Mouse (Mus musculus): ENCODE measurements around the gene Lamc3.

Lamc3 gene

GRCm38 (mm10) chr2:31878610-31879009, 8.5 kb upstream of the Lamc3 start:
- no peak for DNase-seq

GRCm38 (mm10) chr2:31880868-31881267, 6.2 kb upstream of the Lamc3 start:
- DNase-seq, result no peak

- peak; percentile 87 for DNase-seq
These were observed 4.0 kb upstream of the Lamc3 start for GRCm38 (mm10) chr2:31883061-31883460.

GRCm38 (mm10) chr2:31884806-31885205, 2.3 kb upstream of the Lamc3 start:
- peak; percentile 64 for DNase-seq

GRCm38 (mm10) chr2:31888871-31889270, 1.8 kb downstream of the Lamc3 start:
- peak; percentile 77 for DNase-seq

GRCm38 (mm10) chr2:31891219-31891618, 4.1 kb downstream of the Lamc3 start:
- no peak for DNase-seq

GRCm38 (mm10) chr2:31893110-31893669, 6.1 kb downstream of the Lamc3 start:
- DNase-seq, result no peak

- no peak for DNase-seq
These were observed 7.3 kb downstream of the Lamc3 start for GRCm38 (mm10) chr2:31894221-31894870.

GRCm38 (mm10) chr2:31900932-31901331, 13.8 kb downstream of the Lamc3 start:
- no peak for DNase-seq

- no peak for DNase-seq
These were observed 14.7 kb downstream of the Lamc3 start for GRCm38 (mm10) chr2:31901659-31902362.

- DNase-seq, result no peak
These were observed 17.0 kb downstream of the Lamc3 start for GRCm38 (mm10) chr2:31904089-31904488.

- DNase-seq, result peak; percentile 63
These were observed 17.5 kb downstream of the Lamc3 start for GRCm38 (mm10) chr2:31904622-31905021.

- no peak for DNase-seq
These were observed 18.6 kb downstream of the Lamc3 start for GRCm38 (mm10) chr2:31905682-31906081.

GRCm38 (mm10) chr2:31906407-31906806, 19.3 kb downstream of the Lamc3 start:
- no peak for DNase-seq

- DNase-seq, result peak; percentile 53
These were observed 25.5 kb downstream of the Lamc3 start for GRCm38 (mm10) chr2:31912575-31912974.

GRCm38 (mm10) chr2:31914213-31914612, 27.1 kb downstream of the Lamc3 start:
- DNase-seq, result peak; percentile 27

- DNase-seq, result peak; percentile 84
These were observed 28.0 kb downstream of the Lamc3 start for GRCm38 (mm10) chr2:31915112-31915511.

- DNase-seq, result peak; percentile 65
These were observed 30.5 kb downstream of the Lamc3 start for GRCm38 (mm10) chr2:31917636-31918035.

- DNase-seq, result no peak
These were observed 36.6 kb downstream of the Lamc3 start for GRCm38 (mm10) chr2:31923645-31924044.

GRCm38 (mm10) chr2:31924811-31925210, 37.7 kb downstream of the Lamc3 start:
- DNase-seq, result no peak

- no peak for DNase-seq
These were observed 38.8 kb downstream of the Lamc3 start for GRCm38 (mm10) chr2:31925936-31926335.

GRCm38 (mm10) chr2:31929664-31930063, 42.6 kb downstream of the Lamc3 start:
- DNase-seq, result no peak

GRCm38 (mm10) chr2:31934551-31934950, 47.5 kb downstream of the Lamc3 start:
- DNase-seq, result no peak

- no peak for DNase-seq
These were observed 48.0 kb downstream of the Lamc3 start for GRCm38 (mm10) chr2:31935054-31935453.
